Mouse (Mus musculus) B cell, adult 2 months (primary cell): ENCODE results near the gene Mtmr12.
"Not testable (repeated sequence)": the region's sequence is repeated elsewhere in the genome, so short reads cannot be mapped to it uniquely, and the experiment has no call there.

Experiments
- DNase-seq, 2 experiments: peaks; one replicate each; pipeline ENCODE4 v3.0.0; 2022

Gene Mtmr12

GRCm38 (mm10) chr15:12212266-12212665, 7.4 kb downstream of the Mtmr12 start:
- no peak for DNase-seq

DNA sequence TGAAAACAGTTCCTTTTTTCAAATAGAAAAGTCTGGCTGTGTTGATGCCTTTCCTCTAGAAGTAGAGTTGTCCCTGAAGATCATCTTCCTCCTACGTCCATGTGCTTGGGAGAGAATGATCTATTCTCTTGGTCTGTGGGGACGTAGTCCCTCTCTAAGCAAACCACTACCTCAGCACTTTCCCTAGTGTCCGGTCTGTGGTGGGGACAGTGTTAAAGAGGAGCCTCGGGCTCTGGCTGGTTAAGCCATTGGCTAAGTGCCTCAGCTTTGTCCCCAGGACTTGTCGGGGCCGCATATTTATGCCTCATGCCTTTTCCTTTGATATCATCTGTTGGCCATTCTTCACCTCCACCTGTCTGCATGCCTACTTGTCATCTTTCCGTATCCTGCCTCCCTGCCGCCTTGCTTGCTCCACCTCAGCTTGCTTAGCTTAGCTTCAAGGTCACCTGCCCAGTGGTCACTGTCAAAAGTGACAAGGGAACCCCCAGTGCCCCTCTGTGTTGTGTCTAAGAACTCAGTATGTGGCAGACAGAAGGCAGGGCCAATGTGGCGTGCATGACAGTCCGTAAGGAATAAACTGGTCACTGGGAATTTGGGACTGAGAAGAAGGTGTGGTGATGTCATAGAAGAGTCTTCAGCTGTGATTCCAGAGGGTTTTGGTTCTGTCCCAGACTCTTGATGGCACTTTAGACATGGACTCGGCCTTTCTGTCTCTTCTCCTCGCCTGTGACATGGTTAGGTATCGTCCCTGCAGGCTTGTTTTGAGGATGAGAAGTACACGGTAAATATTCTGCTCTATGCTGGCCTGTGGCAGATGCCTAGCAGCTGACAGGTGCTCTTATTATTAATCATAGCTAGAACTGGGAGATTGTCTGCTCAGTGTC, 9.9 kb downstream of the Mtmr12 start:
- DNase-seq, result no peak

GRCm38 (mm10) chr15:12215415-12215718, 10.5 kb downstream of the Mtmr12 start:
- no peak for DNase-seq

- DNase-seq, result no peak
Observed at GRCm38 (mm10) chr15:12216119-12216518, 11.3 kb downstream of the Mtmr12 start.

GRCm38 (mm10) chr15:12216798-12217197, 12.0 kb downstream of the Mtmr12 start:
- no peak for DNase-seq

DNA sequence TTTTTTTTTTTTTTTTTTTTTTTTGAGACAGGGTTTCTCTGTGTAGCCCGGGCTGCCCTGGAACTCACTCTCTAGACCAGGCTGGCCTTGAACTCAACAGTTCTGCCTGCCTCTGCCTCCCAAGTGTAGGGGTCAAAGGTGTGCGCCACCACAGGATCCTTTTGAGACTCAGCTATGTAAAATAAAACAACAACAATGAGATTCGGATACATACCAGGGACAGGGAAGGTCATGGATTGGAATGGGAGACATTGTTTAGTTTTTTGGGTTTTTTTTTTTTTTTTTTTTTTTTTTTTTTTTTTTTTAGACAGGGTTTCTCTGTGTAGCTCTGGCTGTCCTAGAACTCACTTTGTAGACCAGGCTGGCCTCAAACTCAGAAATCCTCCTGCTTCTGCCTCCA, 12.5 kb downstream of the Mtmr12 start:
- not testable (repeated sequence) for DNase-seq

DNA sequence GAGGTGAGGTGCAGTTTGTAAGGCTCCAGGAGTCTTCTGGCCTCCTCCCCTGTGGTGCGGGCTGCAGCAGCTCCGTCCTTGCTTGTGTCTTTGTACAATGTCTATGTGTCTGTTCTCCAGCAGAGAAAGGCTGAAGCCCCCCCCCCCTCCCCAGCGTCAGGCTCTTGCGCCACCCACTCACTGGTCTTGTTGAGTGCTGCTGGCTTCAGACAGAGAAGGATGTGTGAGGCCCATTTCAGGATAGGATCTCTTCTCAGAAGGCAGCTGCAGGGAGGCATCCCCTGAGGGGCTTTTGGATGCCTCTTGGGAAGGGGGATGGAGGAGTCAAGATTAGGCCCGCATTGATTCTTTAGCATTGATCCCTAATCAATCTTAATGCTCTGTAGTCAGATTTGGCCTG, 13.0 kb downstream of the Mtmr12 start:
- no peak for DNase-seq

GRCm38 (mm10) chr15:12218583-12219382, 14.0 kb downstream of the Mtmr12 start:
- DNase-seq, result no peak

DNA sequence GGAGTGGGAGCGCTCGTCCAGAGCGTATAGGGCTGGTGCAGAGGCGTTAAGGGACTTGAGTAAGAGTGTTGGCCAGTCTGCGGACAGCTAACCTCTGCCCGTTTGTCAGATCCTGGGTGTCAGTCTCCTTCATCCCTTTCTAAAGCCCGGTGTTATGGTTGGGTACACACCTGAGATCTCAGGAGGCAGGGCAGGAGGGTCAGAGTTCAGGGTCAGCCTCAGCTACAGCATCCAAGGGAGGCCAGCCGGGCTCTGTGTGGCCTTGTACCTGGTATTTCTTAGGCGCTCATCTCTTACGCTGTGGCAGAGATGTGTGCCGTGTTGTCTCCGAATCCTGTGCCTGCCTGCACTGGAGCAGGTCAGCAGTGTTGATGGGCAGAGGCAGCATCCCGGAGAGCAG, 16.3 kb downstream of the Mtmr12 start:
- no peak for DNase-seq

DNA sequence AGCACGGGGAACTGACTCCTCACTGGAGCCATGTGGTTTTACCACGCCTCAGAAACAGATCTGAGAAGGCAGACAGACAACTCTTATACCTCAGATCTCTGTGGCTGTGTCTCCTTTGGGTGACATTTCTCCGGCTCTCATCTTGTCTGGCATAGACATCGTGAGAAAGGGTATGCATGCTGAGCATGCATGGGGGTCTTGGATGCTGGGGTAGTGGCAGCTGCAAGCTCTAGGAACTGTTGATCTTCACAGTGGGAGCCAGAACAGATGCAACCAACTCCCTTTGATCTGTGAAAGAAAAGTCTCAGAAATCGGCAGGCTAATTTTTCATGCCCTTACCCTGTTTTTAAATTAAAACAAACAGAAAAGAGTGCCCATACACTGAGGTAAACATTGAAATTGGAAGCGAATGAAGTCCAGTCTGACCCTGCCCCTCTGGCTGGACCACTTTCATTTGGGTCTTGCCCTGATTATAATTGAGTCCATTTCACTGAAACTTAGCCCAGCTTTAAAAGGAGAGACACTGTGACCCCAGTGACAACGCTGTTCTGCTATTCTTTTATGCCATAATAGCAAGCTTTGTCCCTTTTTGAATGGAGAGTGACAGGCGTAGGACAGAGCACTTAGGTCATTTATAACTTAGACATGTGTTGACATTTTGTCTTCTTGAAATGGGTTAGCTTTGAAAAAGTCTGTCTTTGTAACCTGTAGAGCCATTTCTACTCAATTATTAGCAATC, 17.9 kb downstream of the Mtmr12 start:
- DNase-seq, result no peak

GRCm38 (mm10) chr15:12223393-12223792, 18.6 kb downstream of the Mtmr12 start:
- DNase-seq, result no peak

- DNase-seq, result no peak
Observed at GRCm38 (mm10) chr15:12224239-12224638, 19.4 kb downstream of the Mtmr12 start.

DNA sequence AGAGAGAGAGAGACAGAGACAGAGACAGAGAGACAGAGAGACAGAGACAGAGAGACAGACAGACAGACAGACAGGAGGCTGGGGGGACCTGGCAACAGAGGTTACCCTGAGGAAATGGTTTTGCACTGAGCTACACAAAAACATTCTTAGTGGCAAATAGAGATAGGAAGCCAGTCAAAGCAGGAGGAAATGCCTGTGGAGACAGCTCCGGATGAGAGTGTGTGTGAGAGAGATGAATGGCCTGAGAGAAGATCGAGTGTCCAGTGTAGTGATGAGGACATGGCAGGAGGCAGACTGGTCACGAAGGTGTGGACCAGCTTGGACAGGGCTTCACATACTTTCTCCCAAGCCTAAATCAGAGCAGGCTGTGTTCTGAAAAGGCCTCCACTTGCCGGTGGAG, 20.2 kb downstream of the Mtmr12 start:
- no peak for DNase-seq

GRCm38 (mm10) chr15:12226908-12227307, 22.1 kb downstream of the Mtmr12 start:
- DNase-seq, result no peak

DNA sequence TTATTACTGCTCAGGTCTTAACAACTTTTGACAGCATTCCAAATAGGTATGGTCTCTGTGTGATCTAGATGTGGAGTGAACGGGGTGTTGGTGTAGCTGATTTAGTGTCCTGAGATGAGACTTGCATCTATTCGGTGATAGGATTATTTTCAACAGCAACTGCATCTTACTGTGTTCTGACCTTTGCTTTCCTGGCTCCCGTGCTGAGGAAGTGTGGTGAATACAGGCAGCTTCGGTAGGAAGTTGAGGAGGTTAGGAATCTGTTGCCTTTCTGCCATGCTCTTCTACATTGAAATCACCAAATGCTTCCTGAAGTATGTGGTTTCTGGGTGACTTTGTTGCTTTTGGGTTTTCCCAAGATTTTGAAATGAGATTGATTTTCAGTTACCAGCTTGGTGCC, 22.5 kb downstream of the Mtmr12 start:
- DNase-seq, result no peak

GRCm38 (mm10) chr15:12229603-12230242, 24.9 kb downstream of the Mtmr12 start:
- no peak for DNase-seq

GRCm38 (mm10) chr15:12230243-12230935, 25.6 kb downstream of the Mtmr12 start:
- peak; percentile 39 to 42 for DNase-seq

GRCm38 (mm10) chr15:12231462-12231861, 26.6 kb downstream of the Mtmr12 start:
- no peak for DNase-seq

- no peak for DNase-seq
Observed at GRCm38 (mm10) chr15:12232429-12232828, 27.6 kb downstream of the Mtmr12 start.

DNA sequence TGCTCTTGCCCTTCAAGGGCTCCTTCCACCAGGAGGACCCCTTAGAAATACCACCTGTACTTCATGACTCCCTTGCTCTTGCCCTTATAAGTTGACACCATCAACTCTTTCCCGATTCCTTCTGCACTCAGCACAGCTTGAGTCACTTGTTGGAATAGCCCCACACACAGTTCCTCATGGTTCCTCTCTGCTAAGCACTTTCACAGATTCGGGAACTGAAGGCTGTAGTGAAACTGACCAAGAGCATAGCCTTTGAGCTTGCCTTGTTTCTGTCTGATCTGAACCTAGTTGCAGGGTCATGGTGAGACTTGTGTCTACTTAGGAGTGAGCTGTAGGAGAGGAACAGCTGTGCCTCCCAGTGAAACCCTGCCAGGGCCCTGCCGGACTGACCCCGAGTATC, 28.2 kb downstream of the Mtmr12 start:
- no peak for DNase-seq

DNA sequence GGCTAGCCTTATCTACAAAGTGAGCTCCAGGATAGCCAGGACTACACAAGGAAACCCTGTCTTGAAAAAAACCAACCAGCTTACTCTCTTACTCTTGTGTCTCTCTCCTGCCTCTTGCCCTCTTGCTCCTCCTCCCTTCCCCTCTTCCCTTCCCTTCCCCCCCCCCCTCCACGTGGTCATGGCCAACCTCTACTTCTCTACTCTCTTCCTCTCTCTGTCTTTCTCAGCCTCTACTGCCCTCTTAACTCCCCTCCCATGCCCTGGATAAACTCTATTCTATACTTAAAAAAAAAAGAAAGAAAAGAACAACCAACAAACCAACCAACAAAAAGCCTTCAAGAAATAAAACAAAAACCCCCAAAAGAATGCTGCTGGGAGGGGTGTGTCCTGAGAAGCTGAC, 30.7 kb downstream of the Mtmr12 start:
- DNase-seq, result no peak

GRCm38 (mm10) chr15:12235983-12236382, 31.2 kb downstream of the Mtmr12 start:
- DNase-seq, result no peak
